In genomic region chr10:49785477-49785876, GRCm38 (mm10) we compare ENCODE assay signal across 13 mouse cellular contexts. TPM values are rescaled to one million over a fixed set of nuclear protein-coding genes. Genes with fewer than 3 reads are reported as not detected.
DNase-seq lines count a peak whose midpoint lies in the region; ATAC-seq and TF ChIP-seq lines count a peak whose summit lies in the region.
"Had no signal": no experiment of that assay in that cellular context is flagged by ENCODE, and none has a peak within 500 bp of the region (broad histone marks: within the 10 kb centered on the region; RNA-seq: fewer than 3 reads in every experiment).

No protein-coding gene starts in this region.

- no peaks in the 10 kb centered on the region for H3K36me3 ChIP-seq in hindbrain, embryonic 13.5 days
- H3K36me3 ChIP-seq in neural tube, embryonic 13.5 days = no peaks in the 10 kb centered on the region
- H3K36me3 ChIP-seq: intestine, embryonic 15.5 days had no signal

- no peaks in the 10 kb centered on the region for H3K9me3 ChIP-seq in hindbrain, embryonic 13.5 days
- no peaks in the 10 kb centered on the region for H3K9me3 ChIP-seq in neural tube, embryonic 13.5 days
- H3K9me3 ChIP-seq: intestine, embryonic 15.5 days had no signal

- H3K4me2 ChIP-seq in hindbrain, embryonic 13.5 days = peak overlapping the region; percentile 49
- peak overlapping the region; percentile 69 for H3K4me2 ChIP-seq in neural tube, embryonic 13.5 days
- H3K4me2 ChIP-seq: intestine, embryonic 15.5 days had no signal

- no peak overlapping the region for H3K27ac ChIP-seq in left cerebral cortex, adult 2 months
- H3K27ac ChIP-seq in hindbrain, embryonic 13.5 days = no peak overlapping the region
- H3K27ac ChIP-seq in neural tube, embryonic 13.5 days (replicated peaks) = peak overlapping the region; percentile 42
- H3K27ac ChIP-seq: intestine, embryonic 15.5 days had no signal

- H3K4me1 ChIP-seq in hindbrain, embryonic 13.5 days (replicated peaks) = peaks cover 41% of the 10 kb centered on the region
- H3K4me1 ChIP-seq in neural tube, embryonic 13.5 days (replicated peaks) = peaks cover 51% of the 10 kb centered on the region

- ATAC-seq in hindbrain, embryonic 13.5 days (ENCODE audit: low FRiP score) = no peak
- no peak for ATAC-seq in neural tube, embryonic 13.5 days (ENCODE audit: low read depth)
- ATAC-seq: intestine, embryonic 15.5 days; liver, postnatal 0 days had no signal

- 53% methylated on average over 2 of the region's 2 CpGs for WGBS in hindbrain, embryonic 13.5 days
- 39% methylated on average over 2 of the region's 2 CpGs for WGBS in neural tube, embryonic 13.5 days

- peak overlapping the region; percentile 60; the same call in 1 of the 2 replicates for H3K9ac ChIP-seq in hindbrain, embryonic 13.5 days
- peak overlapping the region; percentile 63 for H3K9ac ChIP-seq in neural tube, embryonic 13.5 days
- H3K9ac ChIP-seq: intestine, embryonic 15.5 days; liver, postnatal 0 days had no signal

- peak overlapping the region; percentile 67 for H3K4me3 ChIP-seq in left cerebral cortex, adult 2 months
- H3K4me3 ChIP-seq in hindbrain, embryonic 13.5 days = peak overlapping the region; percentile 34
- H3K4me3 ChIP-seq in neural tube, embryonic 13.5 days = peak overlapping the region; percentile 35
- H3K4me3 ChIP-seq: intestine, embryonic 15.5 days had no signal

- DNase-seq in left cerebral cortex, adult 2 months (ENCODE audit: extremely low spot score in 1 of 2, low spot score in 2 of 2) = no peak
- DNase-seq in left cerebral cortex, adult 11 months (ENCODE audit: low spot score) = no peak
- peak; percentile 29 for DNase-seq in embryo, embryonic 10 days (ENCODE audit: low spot score)
- no peak for DNase-seq in urinary bladder, postnatal 10 days (ENCODE audit: low spot score)
- DNase-seq in kidney, postnatal 36 days = no peak
- no peak for DNase-seq in left cerebral cortex, adult 9 months (ENCODE audit: low spot score in 2 of 2)
- DNase-seq: cerebellum, postnatal 36 days; liver, postnatal 0 days had no signal

- intact Hi-C loops in left cerebral cortex, adult 2 months (cut with DNase I) = loop anchor here (5.0 to 10.0 kb wide), 3 partner anchors 417 to 1931 kb away; no protein-coding TSS in a partner anchor

- H3K27me3 ChIP-seq in hindbrain, embryonic 13.5 days = no peaks in the 10 kb centered on the region
- no peaks in the 10 kb centered on the region for H3K27me3 ChIP-seq in neural tube, embryonic 13.5 days

- TF ChIP-seq CTCF in left cerebral cortex, adult 2 months (IDR thresholded peaks at IDR 0.05) = no peak

RNA-seq across cellular contexts. Expression of gene Grik2, which starts 3.1 kb away (rescaled TPM):
- total RNA-seq in left cerebral cortex, adult 2 months (2021) = 10 to 100 TPM; 70.8 to 73.1 TPM
- polyA plus RNA-seq in hindbrain, embryonic 13.5 days (2015; fragmentation: Nextera tagmentation; extraction: Ambion mirVana) = 30.5 and 32.2 TPM in 2 replicates
- polyA plus RNA-seq in neural tube, embryonic 13.5 days (2015; fragmentation: Nextera tagmentation; extraction: Ambion mirVana) = 26.9 and 28.6 TPM in 2 replicates
- total RNA-seq: megakaryocyte, adult 5-6 weeks had no signal
- polyA plus RNA-seq: liver, postnatal 0 days; spleen, adult 2 months had no signal
